Mouse (Mus musculus) G1E (cell line): Measurements from ENCODE around the gene Papln. TPM values are rescaled to one million over a fixed set of nuclear protein-coding genes. Genes with fewer than 3 reads are reported as not detected.

Source experiments
- ATAC-seq: 2 replicates; pipeline ENCODE4 v1.8.0; 2016; ENCODE audit warnings: mild to moderate bottlenecking; ENCODE audit not compliant: insufficient number of reproducible peaks, poor library complexity, low FRiP score, severe bottlenecking; ENCODE audit errors: extremely low read depth
- DNase-seq: peaks from one replicate; pipeline ENCODE4 v3.0.0; 2012; ENCODE audit warnings: low spot score
- H3K27me3 ChIP-seq: 2 replicates; pipeline ENCODE4 v1.6.1; 2012; ENCODE audit warnings: mild to moderate bottlenecking, low read length, inconsistent platforms; ENCODE audit not compliant: insufficient read depth
- H3K36me3 ChIP-seq: replicated peaks from 2 replicates; pipeline ENCODE3; 2012; ENCODE audit warnings: mild to moderate bottlenecking, inconsistent platforms
- H3K4me1 ChIP-seq: 2 replicates; pipeline ENCODE4 v1.6.1; 2012; ENCODE audit warnings: low read depth, low read length, inconsistent platforms, mixed read lengths; ENCODE audit not compliant: insufficient read depth
- H3K4me3 ChIP-seq: 2 replicates; pipeline ENCODE4 v1.5.1; 2012; ENCODE audit warnings: low read depth, mild to moderate bottlenecking, inconsistent platforms, low read length, moderate library complexity, mixed read lengths
- H3K9me3 ChIP-seq: replicated peaks from 2 replicates; pipeline ENCODE4 v1.6.1; 2012; ENCODE audit warnings: inconsistent platforms
- CTCF ChIP-seq: IDR thresholded peaks from 2 replicates; pipeline ENCODE4 v1.5.1; 2012; ENCODE audit warnings: low read depth, low read length, inconsistent platforms, mixed read lengths
- GATA1 ChIP-seq: IDR thresholded peaks from 2 replicates; pipeline ENCODE4 v1.6.1; 2012; ENCODE audit warnings: borderline replicate concordance, low read length, inconsistent platforms, mixed read lengths
- GATA2 ChIP-seq: IDR thresholded peaks from 2 replicates; pipeline ENCODE4 v1.6.1; 2012; ENCODE audit warnings: low read depth, low read length, inconsistent platforms, borderline replicate concordance
- POLR2AphosphoS5 ChIP-seq: IDR thresholded peaks from 2 replicates; pipeline ENCODE4 v1.6.1; 2012; ENCODE audit warnings: low read depth, low read length, inconsistent platforms; ENCODE audit not compliant: insufficient replicate concordance
- TAL1 ChIP-seq: conservative IDR thresholded peaks from 2 replicates; pipeline ENCODE4 v1.6.1; 2012; ENCODE audit warnings: low read depth, low read length, inconsistent platforms, mixed read lengths
- polyA plus RNA-seq: library from polyadenylated mRNA; stranded (reverse); fragments of >175 nt; gene quantifications from 2 replicates; pipeline ENCODE4 v1.2.3, GENCODE M21; 2012
- total RNA-seq, 2 experiments: library from RNA; stranded (forward) in 1 of 2; stranded (reverse) in 1 of 2; fragments of 200-1000 nt in 1 of 2; fragments of >200 nt in 1 of 2; fragmentation: Nextera tagmentation in 1 of 2; gene quantifications; 2 replicates each; pipeline ENCODE4 v1.2.3; 2014 to 2017

Gene Papln
- total and polyA plus RNA-seq, 3 experiments = 0.03 to 0.05 TPM; not detected in 1

GRCm38 (mm10) chr12:83742834-83743233 is 20.6 kb upstream of the Papln start:
- TF ChIP-seq TAL1 = no peak
- no peak for TF ChIP-seq GATA2
- TF ChIP-seq POLR2AphosphoS5 = no peak
- no peak for TF ChIP-seq CTCF
- TF ChIP-seq GATA1 = no peak
- DNase-seq = no peak
- H3K9me3 ChIP-seq = no peaks in the 10 kb centered on the region
- H3K27me3 ChIP-seq = peaks cover 43% of the 10 kb centered on the region
- peaks cover 3% of the 10 kb centered on the region for H3K4me1 ChIP-seq
- no peaks in the 10 kb centered on the region for H3K36me3 ChIP-seq
- no peak overlapping the region for H3K4me3 ChIP-seq
- ATAC-seq = no peak

- ATAC-seq = no peak
- H3K36me3 ChIP-seq = no peaks in the 10 kb centered on the region
- H3K27me3 ChIP-seq = peaks cover 47% of the 10 kb centered on the region
- peaks cover 3% of the 10 kb centered on the region for H3K4me1 ChIP-seq
- no peaks in the 10 kb centered on the region for H3K9me3 ChIP-seq
- no peak for DNase-seq
- no peak overlapping the region for H3K4me3 ChIP-seq
- TF ChIP-seq GATA2 = no peak
- no peak for TF ChIP-seq CTCF
- no peak for TF ChIP-seq POLR2AphosphoS5
- no peak for TF ChIP-seq TAL1
- TF ChIP-seq GATA1 = no peak
Measured at GRCm38 (mm10) chr12:83743712-83744111, 19.7 kb upstream of the Papln start.

- ATAC-seq = no peak
- Histone ChIP-seq H3K4me1 (peaks cover 5% of the 10 kb centered on the region; the same call in 1 of the 2 replicates), H3K36me3 (no peaks in the 10 kb centered on the region), H3K9me3 (no peaks in the 10 kb centered on the region), H3K4me3 (no peak overlapping the region), H3K27me3 (peaks cover 39% of the 10 kb centered on the region)
- DNase-seq = no peak
- no peak for TF ChIP-seq POLR2AphosphoS5
- no peak for TF ChIP-seq CTCF
- no peak for TF ChIP-seq GATA1
- TF ChIP-seq GATA2 = no peak
- TF ChIP-seq TAL1 = no peak
Measured at GRCm38 (mm10) chr12:83749186-83749585, 14.2 kb upstream of the Papln start.

GRCm38 (mm10) chr12:83752495-83752894 is 10.9 kb upstream of the Papln start:
- Histone ChIP-seq H3K27me3 (peaks cover 36% of the 10 kb centered on the region), H3K4me3 (no peak overlapping the region), H3K4me1 (peaks cover 5% of the 10 kb centered on the region; the same call in 1 of the 2 replicates), H3K9me3 (no peaks in the 10 kb centered on the region), H3K36me3 (no peaks in the 10 kb centered on the region)
- ATAC-seq = no peak
- no peak for DNase-seq
- TF ChIP-seq POLR2AphosphoS5 (no peak), CTCF (no peak), GATA2 (no peak), TAL1 (no peak), GATA1 (no peak)

GRCm38 (mm10) chr12:83758735-83759134 is 4.7 kb upstream of the Papln start:
- Histone ChIP-seq H3K27me3 (peaks cover 49% of the 10 kb centered on the region), H3K36me3 (no peaks in the 10 kb centered on the region), H3K4me3 (no peak overlapping the region), H3K9me3 (no peaks in the 10 kb centered on the region), H3K4me1 (peaks cover 4% of the 10 kb centered on the region; the same call in 1 of the 2 replicates)
- no peak for DNase-seq
- ATAC-seq = no peak
- no peak for TF ChIP-seq CTCF
- no peak for TF ChIP-seq TAL1
- TF ChIP-seq GATA1 = no peak
- no peak for TF ChIP-seq POLR2AphosphoS5
- TF ChIP-seq GATA2 = no peak

- DNase-seq (no peak), ATAC-seq (no peak)
- Histone ChIP-seq H3K36me3 (no peaks in the 10 kb centered on the region), H3K4me1 (peaks cover 9% of the 10 kb centered on the region), H3K27me3 (peaks cover 55% of the 10 kb centered on the region), H3K9me3 (no peaks in the 10 kb centered on the region), H3K4me3 (no peak overlapping the region)
- TF ChIP-seq GATA1 = no peak
- TF ChIP-seq POLR2AphosphoS5 = no peak
- TF ChIP-seq CTCF = no peak
- TF ChIP-seq GATA2 = no peak
- TF ChIP-seq TAL1 = no peak
Measured at GRCm38 (mm10) chr12:83760201-83760600, 3.2 kb upstream of the Papln start.

- Histone ChIP-seq H3K27me3 (peaks cover 63% of the 10 kb centered on the region), H3K36me3 (no peaks in the 10 kb centered on the region), H3K9me3 (no peaks in the 10 kb centered on the region), H3K4me3 (no peak overlapping the region), H3K4me1 (peaks cover 9% of the 10 kb centered on the region)
- ATAC-seq (no peak), DNase-seq (no peak)
- TF ChIP-seq TAL1 (no peak), CTCF (no peak), POLR2AphosphoS5 (no peak), GATA1 (no peak), GATA2 (no peak)
Measured at GRCm38 (mm10) chr12:83762706-83763105, 728 bp upstream of the Papln start.
